Mouse (Mus musculus): ENCODE measurements around the gene Uchl4. TPM values are rescaled to one million over a fixed set of nuclear protein-coding genes. Genes with fewer than 3 reads are reported as not detected.

Gene Uchl4
- polyA plus RNA-seq, 1 experiment: 0.11 TPM

DNA sequence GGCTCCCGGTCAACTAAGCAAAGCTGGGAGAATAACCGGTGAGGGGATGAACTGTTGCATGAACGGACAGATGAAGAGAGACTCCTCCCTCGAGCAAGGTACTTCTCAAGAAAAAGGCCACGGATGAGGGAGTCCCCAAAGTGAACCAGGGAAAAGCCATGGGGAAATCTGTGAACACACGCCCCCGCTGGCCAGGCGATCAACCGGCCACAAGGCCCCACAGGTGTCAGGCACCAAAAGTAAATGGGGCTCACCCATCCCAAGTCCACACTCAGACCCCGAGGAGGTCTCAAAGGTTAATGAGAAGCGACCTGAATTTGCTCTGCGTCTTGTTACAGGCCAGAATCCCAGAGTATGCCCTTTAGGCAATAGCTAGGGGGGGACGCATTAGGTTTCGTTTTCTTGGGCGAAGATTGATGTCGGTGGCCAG lies 17.6 kb downstream of the Uchl4 start:
- DNase-seq: peak; percentile 27 to 49
- under 1% methylated on average over 16 of the region's 16 CpGs for WGBS
- H3K27me3 ChIP-seq (ENCODE audit: control insufficient read depth, insufficient read depth, low read length): no peaks in the 10 kb centered on the region

DNA sequence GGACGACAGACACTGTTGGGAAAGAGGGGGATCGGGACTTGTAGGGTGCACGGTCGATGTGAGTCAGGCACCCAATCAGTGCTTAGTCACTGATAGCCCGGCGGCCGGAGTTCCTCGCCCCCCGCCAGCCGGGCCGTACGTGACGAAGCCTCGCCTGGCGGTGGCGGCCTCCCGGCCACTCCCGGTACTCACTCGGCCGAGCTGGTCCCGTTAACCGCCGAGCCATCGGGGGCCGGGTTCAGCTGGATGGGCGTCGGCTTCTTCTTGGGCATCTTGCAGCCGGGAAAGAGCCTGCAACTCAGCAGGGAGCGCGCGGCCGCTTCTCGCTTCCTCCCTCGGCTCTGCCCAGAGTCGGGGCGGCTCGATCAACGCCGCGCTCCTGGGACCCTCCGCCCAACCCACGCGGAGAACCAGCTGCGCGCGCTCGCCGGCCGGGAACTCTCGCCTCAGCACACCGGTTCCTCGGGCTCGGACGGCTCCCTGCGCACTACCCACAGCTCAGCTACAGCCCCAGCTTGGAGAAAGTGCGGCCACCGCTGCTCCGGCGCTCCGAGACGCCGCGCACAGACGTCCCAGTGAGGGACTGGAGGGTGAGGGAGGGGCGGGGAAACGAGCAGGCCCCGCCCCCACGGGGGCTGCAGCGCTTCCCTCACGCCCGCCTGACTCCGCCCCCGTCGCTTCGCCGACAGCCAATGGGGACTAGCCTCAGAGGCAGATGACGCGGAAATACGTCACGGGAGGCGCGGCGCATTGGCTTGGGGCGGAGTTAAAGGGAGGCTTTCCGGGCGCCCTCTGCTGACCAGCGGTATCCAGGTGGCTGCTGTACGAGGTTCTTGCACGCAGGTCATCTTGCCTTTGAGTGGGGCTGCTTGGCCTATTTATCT lies 18.3 kb downstream of the Uchl4 start, which contains the start of gene Map2k1:
Gene Map2k1, minus strand, starts transcription at position 611 of the 884 bp plus-strand sequence.
- WGBS: under 1% methylated on average over 89 of the region's 89 CpGs
- TF ChIP-seq CTCF (IDR thresholded peaks at IDR 0.05; ENCODE audit: borderline replicate concordance, insufficient read depth, low read depth, low read length) (peak; percentile 66; the same call in 1 of the 2 replicates), POLR2A (IDR thresholded peaks at IDR 0.05; ENCODE audit: borderline replicate concordance, insufficient read depth, low read length) (peak; percentile 88)
- H3K27ac ChIP-seq (ENCODE audit: insufficient read depth, low read length): peak within 1 kb of the TSS; percentile 38; the same call in 1 of the 2 replicates
- H3K4me1 ChIP-seq (ENCODE audit: control insufficient read depth, insufficient read depth, low read length): no peaks in the 10 kb centered on the region; the same call in 1 of the 2 replicates
- DNase-seq: peak; percentile 100
- H3K4me3 ChIP-seq (replicated peaks; ENCODE audit: insufficient read depth, low read depth, low read length): peak within 1 kb of the TSS; percentile 73
- no peaks in the 10 kb centered on the region for H3K27me3 ChIP-seq (ENCODE audit: control insufficient read depth, insufficient read depth, low read length)

More for the DNA sequence above, 17.6 kb downstream of the Uchl4 start:
- peak overlapping the region; percentile 73 for H3K4me3 ChIP-seq (replicated peaks; ENCODE audit: insufficient read depth, low read depth, low read length)
- no peaks in the 10 kb centered on the region; the same call in 1 of the 2 replicates for H3K4me1 ChIP-seq (ENCODE audit: control insufficient read depth, insufficient read depth, low read length)
- H3K27ac ChIP-seq (ENCODE audit: insufficient read depth, low read length): no peak overlapping the region
- no peak for TF ChIP-seq POLR2A (IDR thresholded peaks at IDR 0.05; ENCODE audit: borderline replicate concordance, insufficient read depth, low read length)
- no peak for TF ChIP-seq CTCF (IDR thresholded peaks at IDR 0.05; ENCODE audit: borderline replicate concordance, insufficient read depth, low read depth, low read length)

DNA sequence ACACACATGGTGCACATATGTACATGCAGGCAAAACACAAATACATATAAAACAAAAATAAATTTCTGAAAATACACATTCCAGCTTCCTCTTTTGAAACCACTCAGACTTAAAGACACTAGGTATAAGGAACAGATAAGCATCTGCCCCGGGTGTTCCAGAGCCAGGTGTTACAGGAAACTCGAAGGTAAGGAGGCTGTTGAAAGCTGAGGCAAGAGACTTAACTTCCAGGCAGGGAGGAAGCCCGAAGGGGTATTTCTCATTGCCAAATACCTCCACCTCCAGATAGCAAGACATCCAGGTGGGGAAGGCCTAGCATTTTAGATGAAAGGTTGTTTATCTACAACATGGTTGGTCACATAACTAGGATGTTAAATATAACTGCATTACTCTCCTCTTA lies 20.4 kb downstream of the Uchl4 start:
- Histone ChIP-seq H3K27ac (ENCODE audit: insufficient read depth, low read length) (no peak overlapping the region), H3K4me3 (replicated peaks; ENCODE audit: insufficient read depth, low read depth, low read length) (no peak overlapping the region), H3K27me3 (ENCODE audit: control insufficient read depth, insufficient read depth, low read length) (no peaks in the 10 kb centered on the region), H3K4me1 (ENCODE audit: control insufficient read depth, insufficient read depth, low read length) (no peaks in the 10 kb centered on the region; the same call in 1 of the 2 replicates)
- no peak for DNase-seq
- TF ChIP-seq POLR2A (IDR thresholded peaks at IDR 0.05; ENCODE audit: borderline replicate concordance, insufficient read depth, low read length) (no peak), CTCF (IDR thresholded peaks at IDR 0.05; ENCODE audit: borderline replicate concordance, insufficient read depth, low read depth, low read length) (no peak)
- 85% methylated on average over 3 of the region's 3 CpGs for WGBS

DNA sequence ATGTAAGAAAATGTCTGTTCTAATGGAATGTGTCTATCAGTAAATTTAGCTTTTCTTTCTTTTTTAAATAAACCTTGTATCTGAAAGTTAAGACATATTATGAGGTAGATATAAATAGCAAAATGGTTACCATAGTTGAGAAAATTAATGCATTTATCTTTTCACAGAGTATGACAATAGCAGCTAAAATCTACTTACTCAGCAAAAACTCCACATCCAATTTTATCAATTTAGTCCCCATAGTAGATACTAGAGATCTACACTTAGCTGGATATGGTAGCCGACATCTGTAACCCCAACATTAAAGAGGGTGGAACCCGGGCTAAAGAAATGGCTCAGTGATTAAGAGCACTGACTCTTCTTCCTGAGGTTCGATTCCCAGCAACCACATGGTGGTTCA lies 21.2 kb downstream of the Uchl4 start:
- H3K27me3 ChIP-seq (ENCODE audit: control insufficient read depth, insufficient read depth, low read length): no peaks in the 10 kb centered on the region
- H3K27ac ChIP-seq (ENCODE audit: insufficient read depth, low read length): no peak overlapping the region
- H3K4me1 ChIP-seq (ENCODE audit: control insufficient read depth, insufficient read depth, low read length): no peaks in the 10 kb centered on the region; the same call in 1 of the 2 replicates
- 91% methylated on average over 3 of the region's 3 CpGs for WGBS
- H3K4me3 ChIP-seq (replicated peaks; ENCODE audit: insufficient read depth, low read depth, low read length): no peak overlapping the region
- DNase-seq: no peak
- TF ChIP-seq CTCF (IDR thresholded peaks at IDR 0.05; ENCODE audit: borderline replicate concordance, insufficient read depth, low read depth, low read length) (no peak), POLR2A (IDR thresholded peaks at IDR 0.05; ENCODE audit: borderline replicate concordance, insufficient read depth, low read length) (no peak)

DNA sequence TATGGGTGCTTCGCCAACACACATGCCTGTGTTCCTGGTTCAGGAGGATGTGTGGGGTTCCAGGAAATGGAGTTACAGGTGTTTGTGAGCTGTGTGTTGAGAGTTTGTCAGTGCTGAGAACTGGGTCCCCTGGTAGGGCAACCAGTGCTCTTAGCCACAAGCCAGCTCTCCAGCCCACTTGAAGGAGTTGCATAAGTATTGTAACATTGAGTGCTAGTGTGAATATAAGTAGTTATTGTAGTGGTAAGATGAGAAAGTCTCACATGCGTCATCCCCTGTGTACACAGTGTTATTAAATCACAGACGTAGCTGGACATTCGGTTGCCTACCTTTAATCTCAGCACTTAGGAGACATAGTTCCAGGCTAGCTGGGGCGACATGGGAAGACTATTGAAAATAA lies 24.9 kb downstream of the Uchl4 start:
- no peak for DNase-seq
- no peak overlapping the region for H3K27ac ChIP-seq (ENCODE audit: insufficient read depth, low read length)
- WGBS: 89% methylated on average over 5 of the region's 5 CpGs
- H3K4me3 ChIP-seq (replicated peaks; ENCODE audit: insufficient read depth, low read depth, low read length): no peak overlapping the region
- H3K4me1 ChIP-seq (ENCODE audit: control insufficient read depth, insufficient read depth, low read length): no peaks in the 10 kb centered on the region
- TF ChIP-seq CTCF (IDR thresholded peaks at IDR 0.05; ENCODE audit: borderline replicate concordance, insufficient read depth, low read depth, low read length) (no peak), POLR2A (IDR thresholded peaks at IDR 0.05; ENCODE audit: borderline replicate concordance, insufficient read depth, low read length) (no peak)
- no peaks in the 10 kb centered on the region for H3K27me3 ChIP-seq (ENCODE audit: control insufficient read depth, insufficient read depth, low read length)

DNA sequence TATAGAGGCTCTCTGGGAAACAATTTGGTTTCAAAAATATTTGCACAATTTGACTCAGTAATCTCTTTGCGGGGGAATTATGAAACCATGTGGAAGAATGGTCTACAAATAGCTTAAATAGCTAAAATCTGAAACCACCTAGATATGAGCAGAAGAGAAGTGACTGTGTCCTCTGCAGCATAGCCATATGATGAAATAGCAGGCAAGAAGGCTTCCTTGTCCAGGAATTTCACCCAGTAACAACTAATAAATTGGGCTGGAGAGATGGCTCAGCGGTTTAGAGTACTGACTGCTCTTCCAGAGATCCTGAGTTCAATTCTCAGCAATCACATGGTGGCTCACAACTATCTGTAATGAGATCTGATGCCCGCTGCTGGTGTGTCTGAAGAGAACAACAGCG lies 26.0 kb downstream of the Uchl4 start:
- H3K4me3 ChIP-seq (replicated peaks; ENCODE audit: insufficient read depth, low read depth, low read length): no peak overlapping the region
- TF ChIP-seq CTCF (IDR thresholded peaks at IDR 0.05; ENCODE audit: borderline replicate concordance, insufficient read depth, low read depth, low read length) (no peak), POLR2A (IDR thresholded peaks at IDR 0.05; ENCODE audit: borderline replicate concordance, insufficient read depth, low read length) (no peak)
- no peak for DNase-seq
- 89% methylated on average over 4 of the region's 4 CpGs for WGBS
- no peaks in the 10 kb centered on the region for H3K4me1 ChIP-seq (ENCODE audit: control insufficient read depth, insufficient read depth, low read length)
- H3K27ac ChIP-seq (ENCODE audit: insufficient read depth, low read length): no peak overlapping the region
- H3K27me3 ChIP-seq (ENCODE audit: control insufficient read depth, insufficient read depth, low read length): no peaks in the 10 kb centered on the region

DNA sequence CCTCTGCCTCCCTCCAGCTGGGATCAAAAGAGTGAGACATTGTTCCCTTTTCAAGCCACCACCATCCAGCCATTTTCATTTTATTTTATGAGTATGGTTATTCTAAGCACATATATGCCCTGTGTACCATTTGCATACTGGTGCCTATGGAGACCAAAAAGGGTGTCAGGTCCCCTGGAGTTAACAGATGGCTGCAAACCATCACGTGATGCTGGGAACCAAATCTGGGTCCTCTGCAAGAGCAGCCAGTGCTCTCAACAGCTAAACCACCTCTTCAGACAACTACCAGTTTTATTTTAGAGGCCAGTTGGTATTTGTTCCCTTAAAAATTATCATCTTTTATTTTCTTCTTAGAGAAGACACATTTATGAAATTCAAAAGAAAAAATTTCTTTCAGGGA lies 29.8 kb downstream of the Uchl4 start:
- Histone ChIP-seq H3K27me3 (ENCODE audit: control insufficient read depth, insufficient read depth, low read length) (no peaks in the 10 kb centered on the region), H3K4me3 (replicated peaks; ENCODE audit: insufficient read depth, low read depth, low read length) (no peak overlapping the region), H3K4me1 (ENCODE audit: control insufficient read depth, insufficient read depth, low read length) (no peaks in the 10 kb centered on the region), H3K27ac (ENCODE audit: insufficient read depth, low read length) (no peak overlapping the region)
- no peak for DNase-seq
- WGBS: 38% methylated on average over 1 of the region's 1 CpGs
- no peak for TF ChIP-seq POLR2A (IDR thresholded peaks at IDR 0.05; ENCODE audit: borderline replicate concordance, insufficient read depth, low read length)
- no peak for TF ChIP-seq CTCF (IDR thresholded peaks at IDR 0.05; ENCODE audit: borderline replicate concordance, insufficient read depth, low read depth, low read length)

DNA sequence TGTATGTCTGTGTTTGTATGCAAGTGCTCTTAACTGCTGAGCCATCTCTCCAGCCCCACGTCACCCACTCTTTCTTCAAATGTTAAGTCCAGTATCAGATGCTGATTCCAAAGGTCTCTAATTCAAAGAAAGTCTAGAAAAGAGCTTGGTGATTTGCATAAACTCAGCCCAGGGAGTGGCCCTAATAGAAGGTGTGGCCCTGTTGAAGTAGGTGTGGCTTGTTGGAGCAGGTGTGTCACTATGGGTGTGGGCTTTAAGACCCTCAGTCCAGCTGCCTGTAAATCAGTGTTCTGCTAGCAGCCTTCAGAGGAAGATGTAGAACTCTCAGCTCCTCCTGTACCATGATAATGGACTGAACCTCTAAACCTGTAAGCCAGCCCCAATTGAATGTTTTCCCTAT lies 32.2 kb downstream of the Uchl4 start:
- Histone ChIP-seq H3K27ac (ENCODE audit: insufficient read depth, low read length) (no peak overlapping the region), H3K4me3 (replicated peaks; ENCODE audit: insufficient read depth, low read depth, low read length) (no peak overlapping the region), H3K4me1 (ENCODE audit: control insufficient read depth, insufficient read depth, low read length) (no peaks in the 10 kb centered on the region), H3K27me3 (ENCODE audit: control insufficient read depth, insufficient read depth, low read length) (no peaks in the 10 kb centered on the region)
- TF ChIP-seq CTCF (IDR thresholded peaks at IDR 0.05; ENCODE audit: borderline replicate concordance, insufficient read depth, low read depth, low read length): no peak
- no peak for TF ChIP-seq POLR2A (IDR thresholded peaks at IDR 0.05; ENCODE audit: borderline replicate concordance, insufficient read depth, low read length)
- WGBS: 100% methylated on average over 1 of the region's 1 CpGs
- no peak for DNase-seq
